Mouse (Mus musculus) myocyte (in vitro differentiated cells): ENCODE measurements at regions not wholly inside any gene's neighbourhood (a gene's known extent, or its start where the extent isn't known, plus 50 kb on each side); places are given as distances from the start of the nearest gene placed in this dataset.

ENCODE experiments used
- H3K27me3 ChIP-seq: one replicate; pipeline ENCODE4 v1.6.1; 2011; ENCODE audit not compliant: control insufficient read depth, insufficient read depth, insufficient read length
- H3K36me3 ChIP-seq: one replicate; pipeline ENCODE4 v1.6.1; 2011; ENCODE audit not compliant: control insufficient read depth, insufficient read depth
- H3K4me2 ChIP-seq: one replicate; pipeline ENCODE4 v1.6.1; 2011; ENCODE audit warnings: low read depth, control low read depth
- H3K4me3 ChIP-seq: one replicate; pipeline ENCODE4 v1.5.1; 2011; ENCODE audit warnings: mild to moderate bottlenecking, control low read depth, moderate library complexity
- H3K79me2 ChIP-seq: one replicate; pipeline ENCODE4 v1.6.1; 2011; ENCODE audit not compliant: control insufficient read depth, insufficient read depth
- H3ac ChIP-seq: one replicate; pipeline ENCODE4 v1.6.1; 2011; ENCODE audit not compliant: control insufficient read depth, insufficient read length
- CEBPB ChIP-seq: IDR thresholded peaks from 2 replicates; pipeline ENCODE4 v1.6.1; 2011; ENCODE audit warnings: mild to moderate bottlenecking, moderate library complexity; ENCODE audit not compliant: poor library complexity, insufficient read depth, severe bottlenecking
- E2F4 ChIP-seq: IDR thresholded peaks from one replicate; pipeline ENCODE4 v1.6.1; 2011; ENCODE audit warnings: mild to moderate bottlenecking, control low read depth, moderate library complexity; ENCODE audit not compliant: insufficient read depth
- MAX ChIP-seq: IDR thresholded peaks from one replicate; pipeline ENCODE4 v1.6.1; 2011; ENCODE audit warnings: low read depth, mild to moderate bottlenecking, control low read depth
- MYOD1 ChIP-seq, 3 experiments: IDR thresholded peaks; one replicate each; pipeline ENCODE4 v1.6.1; 2011; ENCODE audit warnings: control low read depth in 2 of 3, low read depth in 2 of 3, mild to moderate bottlenecking in 2 of 3, moderate library complexity in 1 of 3; ENCODE audit not compliant: insufficient read length in 2 of 3, control insufficient read depth in 1 of 3
- MYOG ChIP-seq, 3 experiments: IDR thresholded peaks; one replicate each; pipeline ENCODE4 v1.6.1; 2011; ENCODE audit warnings: control low read depth in 2 of 3, low read depth in 2 of 3, mild to moderate bottlenecking in 2 of 3; ENCODE audit not compliant: insufficient read length in 2 of 3, control insufficient read depth in 1 of 3, insufficient read depth in 1 of 3
- POLR2A ChIP-seq: IDR thresholded peaks from one replicate; pipeline ENCODE4 v1.6.1; 2011; ENCODE audit warnings: low read depth, mild to moderate bottlenecking, control low read depth, moderate library complexity; ENCODE audit not compliant: insufficient read length
- POLR2AphosphoS2 ChIP-seq: IDR thresholded peaks from one replicate; pipeline ENCODE4 v1.6.1; 2011; ENCODE audit warnings: low read depth, control low read depth; ENCODE audit not compliant: insufficient read length
- REST ChIP-seq: IDR thresholded peaks from one replicate; pipeline ENCODE4 v1.6.1; 2011; ENCODE audit warnings: mild to moderate bottlenecking, control low read depth, moderate library complexity; ENCODE audit not compliant: insufficient read depth, insufficient read length
- SRF ChIP-seq: IDR thresholded peaks from one replicate; pipeline ENCODE4 v1.6.1; 2011; ENCODE audit warnings: low read depth; ENCODE audit not compliant: control insufficient read depth, insufficient read length
- TCF12 ChIP-seq: IDR thresholded peaks from one replicate; pipeline ENCODE4 v1.6.1; 2011; ENCODE audit warnings: mild to moderate bottlenecking, control low read depth; ENCODE audit not compliant: poor library complexity, insufficient read depth, severe bottlenecking
- TCF3 ChIP-seq: IDR thresholded peaks from one replicate; pipeline ENCODE4 v1.6.1; 2011; ENCODE audit warnings: low read depth, control low read depth; ENCODE audit not compliant: insufficient read length
- USF1 ChIP-seq: IDR thresholded peaks from one replicate; pipeline ENCODE4 v1.6.1; 2011; ENCODE audit warnings: low read depth, mild to moderate bottlenecking, control low read depth, moderate library complexity

- Histone ChIP-seq H3ac (no peak overlapping the region), H3K4me2 (no peak overlapping the region), H3K36me3 (no peaks in the 10 kb centered on the region), H3K27me3 (no peaks in the 10 kb centered on the region), H3K4me3 (no peak overlapping the region), H3K79me2 (no peaks in the 10 kb centered on the region)
- TF ChIP-seq CEBPB: no peak
- TF ChIP-seq POLR2A: no peak
- no peak for TF ChIP-seq USF1
- no peak for TF ChIP-seq MYOD1 (IDR thresholded peaks at IDR 0.05; ENCODE audit: control insufficient read depth in 1 of 3, insufficient read length in 2 of 3, low read depth in 2 of 3)
- no peak for TF ChIP-seq SRF
These were observed 206.7 kb upstream of the Ank start for GRCm38 (mm10) chr15:27259854-27260191.

GRCm38 (mm10) chr15:27270203-27270602, 196.3 kb upstream of the Ank start:
- TF ChIP-seq POLR2A (no peak), POLR2AphosphoS2 (no peak), MYOD1 (IDR thresholded peaks at IDR 0.05; ENCODE audit: control insufficient read depth in 1 of 3, insufficient read length in 2 of 3, low read depth in 2 of 3) (no peak), MYOG (IDR thresholded peaks at IDR 0.05; ENCODE audit: control insufficient read depth in 1 of 3, insufficient read depth in 1 of 3, insufficient read length in 2 of 3, low read depth in 2 of 3) (no peak), USF1 (no peak), CEBPB (no peak), MAX (no peak), SRF (no peak), E2F4 (no peak), REST (no peak), TCF3 (no peak)
- Histone ChIP-seq H3K36me3 (no peaks in the 10 kb centered on the region), H3K27me3 (peaks cover 6% of the 10 kb centered on the region)

GRCm38 (mm10) chr15:27282279-27282678, 184.2 kb upstream of the Ank start:
- Histone ChIP-seq H3K36me3 (no peaks in the 10 kb centered on the region), H3K27me3 (no peaks in the 10 kb centered on the region), H3K4me3 (no peak overlapping the region), H3K4me2 (no peak overlapping the region), H3ac (no peak overlapping the region), H3K79me2 (no peaks in the 10 kb centered on the region)
- TF ChIP-seq USF1 (no peak), MYOG (IDR thresholded peaks at IDR 0.05; ENCODE audit: control insufficient read depth in 1 of 3, insufficient read depth in 1 of 3, insufficient read length in 2 of 3, low read depth in 2 of 3) (no peak)

More at GRCm38 (mm10) chr15:27270203-27270602, 196.3 kb upstream of the Ank start:
- Histone ChIP-seq H3K4me3 (no peak overlapping the region), H3K79me2 (no peaks in the 10 kb centered on the region), H3ac (no peak overlapping the region), H3K4me2 (no peak overlapping the region)

GRCm38 (mm10) chr15:27303856-27304255, 162.6 kb upstream of the Ank start:
- H3K27me3 ChIP-seq: peaks cover 4% of the 10 kb centered on the region
- H3ac ChIP-seq: no peak overlapping the region
- H3K4me2 ChIP-seq: no peak overlapping the region
- TF ChIP-seq USF1 (no peak), CEBPB (no peak), TCF3 (no peak), POLR2A (no peak), POLR2AphosphoS2 (no peak), MYOD1 (IDR thresholded peaks at IDR 0.05; ENCODE audit: control insufficient read depth in 1 of 3, insufficient read length in 2 of 3, low read depth in 2 of 3) (no peak), MYOG (IDR thresholded peaks at IDR 0.05; ENCODE audit: control insufficient read depth in 1 of 3, insufficient read depth in 1 of 3, insufficient read length in 2 of 3, low read depth in 2 of 3) (no peak)
- no peaks in the 10 kb centered on the region for H3K36me3 ChIP-seq
- no peaks in the 10 kb centered on the region for H3K79me2 ChIP-seq
- no peak overlapping the region for H3K4me3 ChIP-seq

GRCm38 (mm10) chr15:27304256-27304655, 162.2 kb upstream of the Ank start:
- TF ChIP-seq CEBPB (no peak), TCF12 (no peak), MYOD1 (IDR thresholded peaks at IDR 0.05; ENCODE audit: control insufficient read depth in 1 of 3, insufficient read length in 2 of 3, low read depth in 2 of 3) (no peak), POLR2A (no peak), REST (no peak), TCF3 (no peak), POLR2AphosphoS2 (no peak), MYOG (IDR thresholded peaks at IDR 0.05; ENCODE audit: control insufficient read depth in 1 of 3, insufficient read depth in 1 of 3, insufficient read length in 2 of 3, low read depth in 2 of 3) (no peak), SRF (no peak), E2F4 (no peak), USF1 (no peak), MAX (no peak)
- Histone ChIP-seq H3ac (no peak overlapping the region), H3K79me2 (no peaks in the 10 kb centered on the region), H3K27me3 (peaks cover 7% of the 10 kb centered on the region), H3K4me2 (no peak overlapping the region), H3K36me3 (no peaks in the 10 kb centered on the region), H3K4me3 (no peak overlapping the region)

- Histone ChIP-seq H3K79me2 (no peaks in the 10 kb centered on the region), H3K4me3 (no peak overlapping the region), H3K36me3 (no peaks in the 10 kb centered on the region), H3K4me2 (no peak overlapping the region), H3K27me3 (peaks cover 7% of the 10 kb centered on the region), H3ac (no peak overlapping the region)
- TF ChIP-seq E2F4 (no peak), CEBPB (no peak)
These were observed 161.4 kb upstream of the Ank start for GRCm38 (mm10) chr15:27305035-27305434.
